Mouse (Mus musculus) kidney, postnatal 36 days (tissue): Measurements from ENCODE around the gene Trio.
A peak's percentile ranks its signal among the peaks of the same experiment; 100 is the strongest.

Experiments used
- DNase-seq, 2 experiments: peaks; one replicate each; pipeline ENCODE4 v3.0.0; 2021 to 2022; ENCODE audit warnings: mixed read lengths in 2 of 2

Trio gene

DNA sequence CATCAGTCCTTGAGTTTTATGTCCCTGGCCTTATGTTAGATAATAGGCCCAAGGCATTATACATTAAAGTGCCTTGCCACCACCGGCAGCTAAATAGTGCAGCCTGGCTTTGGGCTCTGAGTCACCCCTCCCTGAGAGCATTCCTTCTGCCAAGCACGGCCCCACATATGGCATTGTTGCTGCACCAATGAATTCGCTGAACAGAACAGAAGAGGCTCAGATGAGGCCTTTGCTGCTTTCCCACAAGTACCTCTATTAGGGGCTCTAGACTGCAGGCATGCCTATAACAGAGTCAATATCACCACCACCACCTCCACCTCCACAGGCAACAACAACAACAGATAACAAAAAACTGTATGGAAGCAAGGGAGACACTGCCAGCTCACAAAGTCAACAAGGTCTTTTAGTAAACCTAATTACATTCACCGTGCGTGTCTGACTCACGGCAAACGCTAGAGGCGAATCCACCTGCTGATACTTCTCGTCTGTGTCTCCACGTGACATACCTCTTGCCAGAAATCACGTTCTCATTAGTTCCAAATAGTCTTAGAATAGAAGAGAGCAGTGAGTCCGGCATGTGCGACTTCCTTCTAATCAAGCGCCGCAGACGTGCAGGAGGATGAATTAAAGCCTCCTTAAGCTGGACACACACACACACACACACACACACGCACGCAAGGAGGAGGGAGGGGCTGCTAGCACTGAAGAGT, 82.0 kb downstream of the Trio start:
- no peak for DNase-seq

DNA sequence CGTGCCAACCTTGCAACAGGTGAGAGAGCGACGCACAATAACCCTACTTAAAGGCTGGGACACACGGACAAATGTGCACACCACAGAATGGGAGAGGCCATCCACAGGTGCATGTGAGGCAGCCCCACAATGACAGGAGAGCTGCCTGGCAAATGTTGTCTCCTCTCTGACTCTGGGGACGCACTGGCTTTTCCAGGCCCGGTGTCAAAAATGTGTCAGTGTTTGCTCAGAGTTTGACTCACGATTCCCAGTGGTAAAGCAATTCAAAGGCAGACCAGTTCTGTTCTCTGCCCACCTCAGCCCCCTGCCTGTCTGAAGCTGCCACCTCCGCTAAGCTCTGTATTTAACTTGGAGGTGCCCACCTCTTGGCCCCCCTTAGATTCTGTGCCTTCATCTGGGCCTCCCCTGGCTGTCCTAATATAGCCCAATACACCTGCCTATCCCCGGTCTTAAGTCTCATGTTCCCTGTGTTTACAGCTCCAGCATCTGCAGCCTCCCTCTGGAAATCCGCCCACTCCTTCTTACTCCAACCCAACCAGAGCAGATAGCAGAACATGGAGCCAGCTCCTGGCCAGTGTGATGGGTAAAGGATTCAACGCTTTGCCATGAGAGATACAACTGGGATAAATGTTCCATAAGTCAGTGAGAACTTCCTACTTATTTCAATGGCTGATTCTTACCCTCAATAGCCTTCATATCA, 83.3 kb downstream of the Trio start:
- DNase-seq = no peak

DNA sequence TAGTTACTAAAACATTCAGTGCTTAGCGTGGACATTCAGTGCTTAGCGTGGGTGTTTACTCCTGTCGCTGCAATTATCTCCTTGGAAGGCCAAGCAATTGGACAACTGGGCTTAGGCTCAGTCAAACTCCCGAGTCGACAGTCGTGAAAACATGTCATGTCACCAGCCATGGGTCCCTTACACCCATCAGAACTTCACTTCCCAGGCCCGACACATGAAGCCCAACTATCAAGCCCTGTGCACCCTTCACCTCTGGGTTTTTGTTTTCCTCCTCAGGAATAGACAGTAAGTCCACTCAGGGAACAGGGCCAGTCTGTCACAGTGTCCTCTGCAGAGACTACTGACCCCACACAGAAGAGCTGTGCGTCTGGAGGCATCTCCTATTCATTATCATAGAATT, 84.2 kb downstream of the Trio start:
- no peak for DNase-seq

DNA sequence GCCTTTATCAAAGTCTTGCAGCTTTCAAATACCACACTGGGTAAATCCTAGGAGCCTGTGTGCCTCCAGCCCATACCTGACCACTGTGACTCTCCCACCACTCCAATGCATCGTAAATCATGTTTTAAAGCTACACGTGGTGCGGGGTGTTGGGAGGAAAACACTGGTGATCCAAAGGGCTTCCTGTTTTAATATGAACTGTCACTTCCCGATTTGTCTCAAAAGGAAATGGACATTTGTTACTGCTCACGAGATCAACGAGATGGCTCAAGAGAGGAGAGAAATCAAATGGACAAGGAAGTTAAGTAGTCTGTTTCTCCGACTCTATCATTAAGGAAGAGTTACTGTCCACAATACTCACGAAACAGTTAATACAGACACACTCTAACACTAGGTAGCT, 84.6 kb downstream of the Trio start:
- DNase-seq = no peak

DNA sequence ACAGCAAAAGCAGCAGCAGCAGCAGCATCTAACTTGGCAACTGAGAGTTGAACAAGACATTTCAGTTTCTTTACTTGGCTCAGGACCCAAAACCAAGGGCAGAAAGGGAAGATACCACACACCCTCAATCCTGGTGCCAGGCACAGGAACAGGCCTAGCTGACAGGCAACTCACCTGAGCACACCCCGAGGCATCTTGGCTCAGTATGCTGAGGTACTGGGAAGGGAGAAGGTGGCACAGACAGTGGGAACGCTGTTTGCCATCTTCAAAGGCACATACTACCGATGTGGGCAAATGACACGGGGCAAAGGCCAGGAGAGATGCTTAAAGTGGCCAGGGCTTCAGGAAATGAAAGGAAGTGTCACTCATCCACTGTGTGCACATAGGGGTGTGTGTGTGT, 85.6 kb downstream of the Trio start:
- DNase-seq = no peak

DNA sequence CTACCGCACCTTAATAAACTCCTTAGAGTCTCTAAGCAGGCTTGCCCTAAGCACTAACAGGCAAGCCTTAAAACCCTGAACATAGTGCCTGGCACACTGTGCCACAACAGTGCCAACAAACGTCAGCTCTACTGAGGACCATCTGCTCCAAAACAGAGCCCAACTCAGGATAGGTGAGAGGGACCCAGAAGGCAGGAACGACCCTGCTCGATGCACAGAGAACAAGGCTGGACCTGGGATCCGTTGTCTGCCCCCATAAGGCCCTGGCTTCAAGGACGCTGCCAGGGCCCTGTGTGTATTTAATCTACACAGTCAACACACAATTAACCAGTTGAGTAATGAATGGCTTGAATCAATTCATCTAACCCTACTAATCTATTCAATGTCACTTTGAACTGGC, 86.8 kb downstream of the Trio start:
- DNase-seq = no peak

DNA sequence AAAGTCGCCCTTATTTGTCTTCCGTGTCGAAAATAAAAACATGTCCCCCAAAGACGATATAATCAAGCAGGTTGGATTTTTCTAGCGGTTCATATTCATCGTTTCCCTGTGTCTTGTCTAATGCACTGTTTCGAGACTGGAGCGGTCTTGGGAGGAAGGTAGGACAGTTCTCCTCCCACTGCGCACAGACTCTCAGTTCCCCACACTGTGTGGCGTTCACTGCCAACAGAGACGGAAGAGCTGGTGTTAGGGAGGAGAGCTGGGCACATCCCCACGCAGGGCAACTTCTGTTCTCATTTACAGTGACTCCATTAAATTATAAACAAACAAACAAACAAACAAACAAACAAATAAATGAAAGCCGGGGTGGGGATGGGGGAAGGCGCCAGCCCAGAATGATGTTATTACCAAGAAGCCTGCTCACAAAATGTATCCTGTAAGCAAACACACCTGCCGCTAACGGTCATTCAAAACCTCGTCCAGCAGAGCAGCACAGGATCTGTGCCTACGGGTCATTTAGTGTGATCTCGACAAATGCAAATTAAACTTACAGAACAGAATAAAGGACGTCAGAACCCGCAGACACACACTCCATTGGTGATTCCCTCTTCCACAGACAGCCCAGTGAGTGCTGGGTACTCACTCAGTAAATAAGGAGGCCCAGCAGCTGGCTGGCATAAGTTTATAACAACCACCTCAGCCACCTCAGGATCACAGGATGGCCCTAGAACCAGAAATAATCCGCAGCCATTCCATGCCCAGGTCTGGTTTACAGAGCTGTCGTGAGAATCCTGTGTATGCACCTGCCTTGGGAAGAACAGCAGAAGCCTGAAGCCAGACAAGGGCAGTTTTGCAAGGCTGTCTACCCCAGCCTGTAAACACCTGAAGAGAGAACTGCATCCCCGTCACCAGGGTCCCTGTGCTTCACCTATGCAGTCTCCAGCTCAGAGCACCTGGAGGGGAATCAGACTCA, 87.5 kb downstream of the Trio start:
- DNase-seq = no peak

DNA sequence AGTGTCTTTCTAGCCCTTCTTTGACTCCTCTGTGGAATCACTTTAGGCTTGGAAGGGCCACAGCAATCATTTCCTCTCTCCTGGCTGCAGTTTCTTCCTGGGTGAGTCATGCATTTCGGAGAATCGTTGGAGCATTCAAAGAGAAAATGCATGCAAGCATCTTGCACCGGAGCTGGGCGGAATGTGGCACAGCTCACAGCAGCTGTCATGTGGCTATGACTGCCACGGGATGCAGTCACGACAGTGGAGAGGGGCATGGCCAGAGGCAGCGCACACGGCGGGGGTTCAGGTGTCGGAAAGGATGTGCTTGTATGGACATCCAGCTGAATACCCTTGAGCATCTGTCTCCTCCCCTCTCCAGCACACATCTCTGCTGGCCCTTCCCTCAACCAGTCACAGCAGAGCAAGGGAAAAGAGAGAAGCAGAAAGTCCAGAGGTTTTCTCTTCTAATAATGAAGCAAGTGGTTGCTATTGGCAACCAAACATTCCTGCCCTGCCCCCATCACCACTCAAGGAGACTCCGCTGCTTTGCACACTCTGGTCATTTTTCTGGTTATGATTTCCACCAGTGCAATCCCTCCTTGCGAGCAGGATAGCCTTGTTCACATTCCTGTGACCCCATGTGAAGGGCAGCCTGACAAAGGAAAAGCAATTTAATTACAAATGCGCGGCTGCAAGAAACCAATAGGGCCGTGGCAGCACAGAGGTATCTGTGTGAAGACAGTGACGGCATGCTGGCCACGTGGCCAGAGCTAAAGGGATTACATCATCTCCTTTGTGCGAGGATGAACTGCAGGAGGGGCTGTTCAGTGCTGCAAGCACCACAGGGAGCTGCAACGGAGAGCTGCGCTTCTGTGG, 88.4 kb downstream of the Trio start:
- peak; percentile 58 to 65 for DNase-seq

DNA sequence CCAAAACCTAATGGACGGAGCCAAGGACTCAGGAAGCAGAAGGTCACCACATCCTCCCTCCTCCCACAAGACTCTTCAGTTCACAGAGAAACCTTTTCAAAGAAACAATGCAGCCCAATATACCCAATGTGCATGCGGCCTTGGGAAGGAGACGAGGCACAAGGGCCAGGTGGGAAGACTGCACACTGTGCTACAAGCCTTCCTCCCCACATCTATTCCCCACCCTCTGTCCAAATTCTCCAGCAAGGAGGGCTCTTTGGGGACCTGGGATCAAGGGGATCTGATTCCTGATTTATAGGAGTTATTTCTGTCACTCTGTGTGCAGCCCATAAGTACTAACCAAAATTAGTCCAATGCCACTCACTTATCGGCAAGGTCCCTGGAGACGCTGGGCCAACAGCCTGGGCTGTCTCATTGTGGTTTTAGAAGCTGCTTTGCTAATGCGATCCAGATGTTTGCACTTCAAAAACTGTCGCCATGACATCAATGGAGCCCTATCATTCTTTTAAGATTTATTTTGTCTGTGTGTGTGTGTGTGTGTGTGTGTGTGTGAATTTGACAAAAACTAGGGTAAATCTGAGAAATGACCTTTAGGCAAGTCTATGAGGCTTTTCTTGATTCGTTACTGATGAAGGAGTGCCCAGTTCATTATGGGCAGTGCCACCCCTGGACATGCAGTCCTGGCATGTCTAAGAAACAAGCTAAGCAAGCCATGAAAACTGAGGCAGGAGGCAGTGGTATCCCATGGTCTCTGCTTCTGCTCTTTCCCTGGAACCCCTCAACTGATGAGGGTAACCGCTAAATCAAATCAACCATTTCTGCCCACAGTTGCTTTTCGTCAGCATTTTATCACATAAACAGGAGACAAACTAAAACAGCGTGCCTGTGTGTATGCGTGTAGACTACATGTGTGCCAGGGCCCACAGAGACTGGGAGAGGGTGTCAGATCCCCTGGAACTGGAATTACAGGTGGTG, 89.6 kb downstream of the Trio start:
- no peak for DNase-seq

DNA sequence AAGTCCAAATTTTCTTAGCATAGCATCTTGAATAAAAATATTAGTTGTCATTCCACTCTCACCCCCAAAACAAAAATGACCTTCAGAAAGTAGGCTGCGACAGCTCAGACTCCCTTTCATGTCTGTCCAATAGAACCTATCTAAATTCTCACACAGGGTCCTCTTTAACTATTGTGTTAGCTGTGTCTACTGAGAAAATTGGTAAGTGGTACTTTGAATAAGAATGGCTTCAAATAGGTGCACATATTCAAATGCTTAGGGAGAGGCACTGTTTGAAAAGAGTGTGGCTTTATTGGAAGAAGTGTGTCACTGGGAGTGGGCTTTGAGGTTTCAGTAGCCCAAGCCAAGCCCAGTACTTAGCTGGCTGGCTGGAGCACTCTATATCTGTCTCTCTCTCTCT, 92.4 kb downstream of the Trio start:
- no peak for DNase-seq

DNA sequence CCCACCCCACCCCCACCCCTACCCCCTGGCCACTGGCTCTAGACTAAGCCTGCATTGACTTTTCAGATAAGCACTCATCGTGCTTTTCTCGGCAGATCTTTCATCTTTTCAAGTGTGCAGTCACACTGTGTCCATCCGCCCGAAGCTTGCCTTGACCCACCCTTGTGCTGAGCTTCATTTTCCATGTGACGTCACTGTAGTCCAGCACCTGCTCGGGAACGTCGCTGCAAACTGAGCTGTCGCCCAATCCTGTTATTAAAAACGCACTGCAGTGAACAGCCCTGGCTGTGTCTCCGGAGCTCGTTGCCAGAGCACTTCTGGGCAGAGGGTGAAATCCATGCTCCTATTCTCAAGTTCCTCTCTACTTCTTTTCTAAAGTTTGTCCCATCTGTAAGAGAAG, 93.8 kb downstream of the Trio start:
- DNase-seq = no peak

DNA sequence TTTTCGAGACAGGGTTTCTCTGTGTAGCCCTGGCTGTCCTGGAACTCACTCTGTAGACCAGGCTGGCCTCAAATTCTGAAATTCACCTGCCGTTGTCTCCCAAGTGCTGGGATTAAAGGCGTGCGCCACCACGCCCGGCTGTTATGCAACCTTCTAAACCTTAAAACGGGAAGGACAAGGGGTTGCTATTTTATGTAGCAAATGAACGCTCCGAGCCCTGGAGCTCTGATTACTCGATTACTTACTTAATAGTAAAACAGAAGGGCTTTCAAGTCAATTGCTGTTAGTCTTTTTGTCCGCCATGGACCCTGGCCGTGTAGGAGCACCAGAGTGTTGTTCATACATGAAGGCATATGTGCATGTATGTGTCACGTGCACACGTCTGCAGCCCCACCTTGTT, 94.2 kb downstream of the Trio start:
- no peak for DNase-seq

DNA sequence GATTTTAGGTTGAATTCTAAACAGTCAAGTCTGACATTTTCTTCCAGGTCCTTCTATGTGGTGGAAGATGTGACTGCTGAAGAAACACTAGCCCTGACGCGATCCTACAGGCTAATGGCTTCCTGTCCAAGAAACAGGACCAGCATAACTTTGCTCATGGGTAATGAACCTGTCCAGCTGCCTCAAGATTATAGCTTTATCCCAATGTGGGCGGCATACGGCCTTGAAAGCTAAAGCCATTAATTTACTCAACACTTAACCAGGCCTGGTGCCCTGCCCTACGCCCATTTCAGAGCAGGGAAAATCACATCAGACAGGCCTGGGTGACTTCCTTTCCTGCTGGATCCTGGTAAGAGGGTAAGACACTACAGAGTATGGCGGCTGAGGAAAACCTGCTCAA, 98.0 kb downstream of the Trio start:
- DNase-seq = no peak

DNA sequence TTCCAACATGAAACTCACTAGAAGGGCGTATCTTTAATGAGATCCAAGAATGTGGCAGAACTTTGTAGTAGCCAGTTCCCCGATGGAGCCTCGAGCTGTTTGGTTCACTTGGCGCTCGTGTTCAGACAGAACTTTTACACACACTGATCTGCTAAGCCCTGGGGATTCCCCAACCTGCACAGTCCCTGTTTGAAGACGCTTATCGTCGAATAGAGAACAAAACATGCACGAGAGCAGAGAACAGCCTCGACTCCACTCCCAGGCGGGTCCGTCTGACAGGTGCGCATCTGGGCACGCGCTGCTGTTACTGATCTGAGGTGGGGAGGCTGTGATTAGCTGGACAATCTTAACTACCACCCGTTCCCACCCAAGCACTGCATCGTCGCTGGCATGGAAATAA, 98.7 kb downstream of the Trio start:
- no peak for DNase-seq

DNA sequence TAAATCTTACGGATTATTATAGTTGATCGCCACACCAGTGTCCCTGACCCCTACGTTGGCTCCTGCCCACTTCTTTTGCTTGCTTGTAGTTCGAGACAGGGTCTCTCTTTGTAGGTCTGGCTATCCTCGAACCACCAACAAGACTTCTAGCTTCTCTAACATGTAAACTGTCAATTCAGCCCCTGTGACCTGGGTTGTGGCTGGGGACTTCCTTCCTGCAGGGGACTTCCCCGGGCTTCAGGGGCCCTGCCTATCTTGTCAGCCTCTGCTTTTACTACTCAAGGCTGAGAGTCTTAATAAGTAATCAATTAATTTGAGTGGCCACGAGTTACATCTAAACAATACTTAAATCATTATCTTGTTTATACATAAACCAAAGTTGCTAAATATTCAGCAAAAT, 99.2 kb downstream of the Trio start:
- DNase-seq = no peak

DNA sequence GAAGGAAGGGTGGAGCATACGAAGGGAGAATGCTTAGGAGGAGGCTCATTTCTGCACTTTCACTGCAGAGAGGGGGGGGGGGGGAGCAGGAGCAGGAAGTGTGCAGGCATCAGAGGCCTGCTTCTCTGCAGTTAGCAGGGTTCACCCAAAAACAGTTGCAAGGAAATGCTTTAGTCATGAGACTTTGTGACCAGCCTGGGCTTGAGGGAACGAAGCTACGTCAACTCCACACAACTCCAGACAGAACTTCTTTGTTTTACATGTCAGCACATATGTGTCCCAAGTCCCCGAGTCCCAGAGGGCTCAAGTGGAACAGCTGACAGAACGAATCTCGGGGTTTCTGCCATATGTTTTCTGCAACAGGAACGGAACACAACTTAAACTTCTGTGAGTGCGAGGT, 99.8 kb downstream of the Trio start:
- DNase-seq = peak in 1 of 2 experiments; percentile 37

DNA sequence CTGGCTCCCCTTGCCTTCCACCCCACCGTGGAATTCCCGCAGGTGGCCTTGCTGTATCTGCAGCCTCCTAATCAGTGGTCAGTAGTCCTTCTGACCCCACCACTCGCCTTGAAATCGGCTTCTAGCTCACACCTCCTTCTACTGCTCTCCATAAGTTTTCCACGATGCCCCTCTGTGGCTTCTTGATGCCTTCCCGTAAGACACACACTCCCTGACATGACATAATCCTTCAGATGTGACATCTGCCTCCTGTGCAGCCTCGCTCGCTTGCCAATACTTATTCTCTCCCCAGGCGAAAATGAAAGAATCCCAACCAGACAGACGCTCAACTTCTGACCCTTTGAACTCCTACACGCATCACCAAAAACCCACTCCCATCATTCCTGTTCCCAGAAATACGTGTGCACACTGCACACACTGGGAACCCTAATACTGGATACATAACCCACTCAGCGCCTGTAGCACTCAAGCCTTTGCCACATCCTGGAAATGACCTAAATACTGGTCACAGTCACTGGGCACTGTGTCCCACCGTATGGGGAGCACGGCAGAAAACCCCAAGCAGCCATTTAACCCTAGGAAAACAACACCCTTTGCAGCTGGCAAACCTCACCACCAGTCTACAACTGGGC, 100.5 kb downstream of the Trio start:
- DNase-seq = no peak

DNA sequence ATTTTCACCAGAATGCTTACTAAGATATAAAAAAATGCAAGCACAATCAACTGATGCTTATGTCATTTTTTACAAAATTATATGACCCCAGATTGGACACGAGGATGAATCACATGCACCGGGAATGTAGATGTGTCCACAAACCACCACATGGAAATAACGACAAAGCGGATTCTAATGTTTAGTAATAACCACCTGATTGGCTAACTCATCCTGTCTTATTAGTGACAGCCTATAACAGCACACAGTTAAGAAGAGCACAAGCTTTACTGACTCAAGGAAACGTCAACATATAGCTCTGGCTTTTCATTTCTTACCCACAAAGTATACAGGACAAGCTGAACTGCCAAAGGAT, 101.7 kb downstream of the Trio start:
- DNase-seq = no peak

DNA sequence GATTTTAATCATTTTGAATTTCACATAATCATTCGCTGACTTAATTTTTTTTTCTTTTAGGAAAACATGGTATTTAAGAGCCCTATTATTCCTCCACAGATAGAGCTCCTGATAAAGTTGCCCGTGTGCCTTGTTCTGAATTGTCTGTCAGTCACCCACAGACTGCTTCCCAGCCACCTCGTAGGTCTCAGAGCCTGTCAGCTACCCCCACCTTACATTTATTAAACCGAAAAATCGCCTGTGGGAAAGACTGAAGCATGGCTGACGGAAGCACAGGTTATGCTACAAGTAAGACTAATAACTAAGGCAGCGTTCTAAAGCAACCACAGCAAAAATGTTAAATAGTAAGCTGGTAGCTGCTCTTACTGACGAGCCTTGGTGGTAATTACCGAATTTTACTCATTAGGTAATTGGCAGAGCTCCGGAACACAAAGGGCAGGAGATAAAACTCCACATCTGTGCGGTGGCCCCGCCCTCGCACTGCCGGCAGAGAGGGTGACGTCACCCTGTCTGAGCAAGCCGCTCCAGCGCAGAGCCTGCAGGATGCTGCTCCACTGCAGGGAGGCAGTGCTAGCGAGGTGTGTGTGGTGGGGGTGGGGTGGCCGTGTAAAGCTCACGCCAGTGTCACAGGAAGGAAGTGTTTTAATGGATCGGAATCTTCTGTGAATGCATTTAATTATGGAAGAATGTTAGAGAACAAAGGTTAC, 102.2 kb downstream of the Trio start:
- DNase-seq = peak; percentile 88 to 89

DNA sequence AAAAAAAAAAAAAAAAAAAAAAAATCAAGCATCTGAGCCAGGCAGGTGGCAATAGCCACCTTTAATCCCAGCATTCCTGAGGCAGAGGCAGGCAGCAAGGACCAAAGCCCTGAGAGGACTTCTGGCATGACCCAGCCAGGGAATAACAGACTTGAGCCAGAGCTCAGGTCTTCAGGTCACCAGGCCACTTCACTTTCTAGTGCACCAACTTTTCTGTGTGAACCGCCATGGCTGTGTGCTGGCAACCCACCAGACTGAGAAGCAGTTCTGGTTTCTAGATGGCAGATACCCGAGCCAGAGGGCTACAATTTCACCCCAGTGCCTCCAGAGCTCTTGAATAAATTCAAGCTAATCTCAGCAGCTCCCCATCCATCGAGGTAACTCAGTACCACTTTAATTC, 104.9 kb downstream of the Trio start:
- DNase-seq = peak; percentile 54 to 55
